16 mouse cellular contexts compared by ENCODE assay signal in the genomic region with DNA sequence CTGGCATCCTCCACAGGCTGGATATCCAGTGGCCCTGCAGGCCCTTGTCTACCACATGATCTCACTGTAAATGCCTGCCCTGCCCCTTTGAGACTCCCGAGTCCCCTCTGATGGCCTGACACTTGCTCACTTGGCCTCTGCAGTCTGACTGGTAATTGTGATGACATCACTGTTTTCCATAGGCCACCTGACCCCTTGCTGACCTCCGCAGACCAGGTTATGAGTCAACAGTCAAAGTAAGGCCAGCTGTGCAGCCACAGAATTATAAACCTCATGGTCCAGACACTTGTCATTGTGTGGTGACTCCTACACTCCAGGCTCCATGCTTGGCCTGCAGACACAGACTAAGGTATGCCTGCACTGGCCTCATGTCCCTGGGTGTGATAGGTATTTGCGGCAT. TPM values are rescaled to one million over a fixed set of nuclear protein-coding genes. Genes with fewer than 3 reads are reported as not detected.
A peak's percentile ranks its signal among the peaks of the same experiment; 100 is the strongest.
DNase-seq lines count a peak whose midpoint lies in the region; ATAC-seq and TF ChIP-seq lines count a peak whose summit lies in the region.
"Had no signal": no experiment of that assay in that cellular context is flagged by ENCODE, and none has a peak within 500 bp of the region (broad histone marks: within the 10 kb centered on the region; RNA-seq: fewer than 3 reads in every experiment).

No protein-coding gene starts in this region.

- no peak for ATAC-seq in forebrain, embryonic 15.5 days (replicated peaks)
- ATAC-seq in midbrain, embryonic 12.5 days (ENCODE audit: low FRiP score, low read depth) = no peak

- no peak for TF ChIP-seq CTCF in layer of hippocampus, adult 2 months (conservative IDR thresholded peaks at IDR 0.05)

- peak overlapping the region; percentile 32; the same call in 1 of the 2 replicates for H3K27ac ChIP-seq in layer of hippocampus, adult 2 months
- peak overlapping the region; percentile 70 for H3K27ac ChIP-seq in forebrain, embryonic 15.5 days (replicated peaks)
- H3K27ac ChIP-seq in midbrain, embryonic 12.5 days (replicated peaks) = peak overlapping the region; percentile 68
- H3K27ac ChIP-seq: embryonic facial prominence, embryonic 10.5 days; limb, embryonic 15.5 days had no signal

- H3K4me2 ChIP-seq in forebrain, embryonic 15.5 days (replicated peaks) = 0 out of 2 replicates have a peak overlapping the region, but pooled peaks have one; percentile 25
- H3K4me2 ChIP-seq in midbrain, embryonic 12.5 days (replicated peaks) = no peak overlapping the region
- H3K4me2 ChIP-seq: limb, embryonic 15.5 days had no signal

- intact Hi-C loops in heart, postnatal 25 days (cut with DNase I) = no loop called here

- no peak for DNase-seq in layer of hippocampus, adult 2 months (ENCODE audit: low spot score in 2 of 2)
- no peak for DNase-seq in layer of hippocampus, postnatal 25 days (ENCODE audit: extremely low spot score in 1 of 2, low spot score in 1 of 2)
- DNase-seq in heart, adult 9 months (ENCODE audit: low spot score in 2 of 2) = no peak
- DNase-seq in embryo, embryonic 10 days (ENCODE audit: low spot score) = no peak
- DNase-seq in heart, postnatal 25 days (ENCODE audit: low spot score) = no peak
- DNase-seq: cerebellum, postnatal 25 days; kidney, adult 9 months; lung, adult 18-20 months; lung, postnatal 36 days; thymus, postnatal 14 days had no signal

- H3K4me3 ChIP-seq in layer of hippocampus, adult 2 months = peak overlapping the region; percentile 18; the same call in 1 of the 2 replicates
- H3K4me3 ChIP-seq in forebrain, embryonic 15.5 days = no peak overlapping the region
- H3K4me3 ChIP-seq in midbrain, embryonic 12.5 days = no peak overlapping the region
- H3K4me3 ChIP-seq: embryonic facial prominence, embryonic 10.5 days; erythroblast, embryonic 14.5 days; limb, embryonic 15.5 days had no signal

- no peaks in the 10 kb centered on the region for H3K9me3 ChIP-seq in forebrain, embryonic 15.5 days
- no peaks in the 10 kb centered on the region for H3K9me3 ChIP-seq in midbrain, embryonic 12.5 days
- H3K9me3 ChIP-seq: embryonic facial prominence, embryonic 10.5 days; limb, embryonic 15.5 days had no signal

- no peak overlapping the region for H3K9ac ChIP-seq in forebrain, embryonic 15.5 days (replicated peaks)
- H3K9ac ChIP-seq in midbrain, embryonic 12.5 days (replicated peaks) = no peak overlapping the region
- H3K9ac ChIP-seq: limb, embryonic 15.5 days had no signal

- H3K36me3 ChIP-seq in forebrain, embryonic 15.5 days = no peaks in the 10 kb centered on the region
- no peaks in the 10 kb centered on the region for H3K36me3 ChIP-seq in midbrain, embryonic 12.5 days
- H3K36me3 ChIP-seq: embryonic facial prominence, embryonic 10.5 days; limb, embryonic 15.5 days had no signal

- peaks cover 49% of the 10 kb centered on the region for H3K4me1 ChIP-seq in forebrain, embryonic 15.5 days
- peaks cover 37% of the 10 kb centered on the region for H3K4me1 ChIP-seq in midbrain, embryonic 12.5 days

- peaks cover 3% of the 10 kb centered on the region; the same call in 1 of the 2 replicates for H3K27me3 ChIP-seq in forebrain, embryonic 15.5 days
- H3K27me3 ChIP-seq in midbrain, embryonic 12.5 days = peaks cover 55% of the 10 kb centered on the region

- WGBS in forebrain, embryonic 15.5 days = 87% methylated on average over 3 of the region's 3 CpGs
- WGBS in midbrain, embryonic 12.5 days = 82% methylated on average over 3 of the region's 3 CpGs

RNA-seq across cellular contexts. Expression of gene Tmem179, which starts 8.6 kb away (rescaled TPM):
- total RNA-seq in layer of hippocampus, adult 2 months (2021) = 100 to 1,000 TPM; 116 to 121 TPM
- 100 to 1,000 TPM; 113 to 133 TPM for total RNA-seq in layer of hippocampus, postnatal 25 days (2021)
- polyA plus RNA-seq in forebrain, embryonic 15.5 days (2015; fragmentation: Nextera tagmentation; extraction: Ambion mirVana) = 48.4 and 51.6 TPM in 2 replicates
- 9.7 and 12.0 TPM in 2 replicates for polyA plus RNA-seq in midbrain, embryonic 12.5 days (2016; fragmentation: Nextera tagmentation; extraction: Ambion mirVana)
- not detected for total RNA-seq in heart, postnatal 25 days (2021)
- total RNA-seq: neutrophil, adult 5-6 weeks had no signal
- polyA plus RNA-seq: erythroblast, embryonic 14.5 days had no signal

RNA-seq across cellular contexts. Expression of gene A530016L24Rik, which starts 18.7 kb away (rescaled TPM):
- total RNA-seq in layer of hippocampus, adult 2 months (2021) = under 1 TPM; 0.13 to 0.25 TPM
- under 1 TPM; 0.32 to 0.56 TPM for total RNA-seq in layer of hippocampus, postnatal 25 days (2021)
- polyA plus RNA-seq in forebrain, embryonic 15.5 days (2015; fragmentation: Nextera tagmentation; extraction: Ambion mirVana) = 0.14 and 0.22 TPM in 2 replicates
- not detected in 2 replicates for polyA plus RNA-seq in midbrain, embryonic 12.5 days (2016; fragmentation: Nextera tagmentation; extraction: Ambion mirVana)
- total RNA-seq in heart, postnatal 25 days (2021) = 10 to 100 TPM; 24.6 to 26.9 TPM
- total RNA-seq: neutrophil, adult 5-6 weeks had no signal
- polyA plus RNA-seq: embryonic facial prominence, embryonic 10.5 days had no signal

Comparison
In these comparisons a context has a peak if more than half of its experiments do, and no peak if none do; other contexts are left out.
1. RNA of gene Tmem179, which starts 8.6 kb away (total RNA-seq): 113 to 133 TPM in layer of hippocampus, postnatal 25 days and 116 to 121 TPM in layer of hippocampus, adult 2 months; not detected in heart, postnatal 25 days; every median in the first group is over 100 times any median in the second.
2. RNA of gene A530016L24Rik, which starts 18.7 kb away (total RNA-seq): 24.6 to 26.9 TPM in heart, postnatal 25 days; 0.32 to 0.56 TPM in layer of hippocampus, postnatal 25 days and 0.13 to 0.25 TPM in layer of hippocampus, adult 2 months; every median in the first group is over 10 times any median in the second.
3. Peak in every context shown above with its lines, with median percentiles within 50 percentile points of each other: H3K27ac ChIP-seq.